8 mouse cellular contexts compared by ENCODE assay signal in the genomic region with DNA sequence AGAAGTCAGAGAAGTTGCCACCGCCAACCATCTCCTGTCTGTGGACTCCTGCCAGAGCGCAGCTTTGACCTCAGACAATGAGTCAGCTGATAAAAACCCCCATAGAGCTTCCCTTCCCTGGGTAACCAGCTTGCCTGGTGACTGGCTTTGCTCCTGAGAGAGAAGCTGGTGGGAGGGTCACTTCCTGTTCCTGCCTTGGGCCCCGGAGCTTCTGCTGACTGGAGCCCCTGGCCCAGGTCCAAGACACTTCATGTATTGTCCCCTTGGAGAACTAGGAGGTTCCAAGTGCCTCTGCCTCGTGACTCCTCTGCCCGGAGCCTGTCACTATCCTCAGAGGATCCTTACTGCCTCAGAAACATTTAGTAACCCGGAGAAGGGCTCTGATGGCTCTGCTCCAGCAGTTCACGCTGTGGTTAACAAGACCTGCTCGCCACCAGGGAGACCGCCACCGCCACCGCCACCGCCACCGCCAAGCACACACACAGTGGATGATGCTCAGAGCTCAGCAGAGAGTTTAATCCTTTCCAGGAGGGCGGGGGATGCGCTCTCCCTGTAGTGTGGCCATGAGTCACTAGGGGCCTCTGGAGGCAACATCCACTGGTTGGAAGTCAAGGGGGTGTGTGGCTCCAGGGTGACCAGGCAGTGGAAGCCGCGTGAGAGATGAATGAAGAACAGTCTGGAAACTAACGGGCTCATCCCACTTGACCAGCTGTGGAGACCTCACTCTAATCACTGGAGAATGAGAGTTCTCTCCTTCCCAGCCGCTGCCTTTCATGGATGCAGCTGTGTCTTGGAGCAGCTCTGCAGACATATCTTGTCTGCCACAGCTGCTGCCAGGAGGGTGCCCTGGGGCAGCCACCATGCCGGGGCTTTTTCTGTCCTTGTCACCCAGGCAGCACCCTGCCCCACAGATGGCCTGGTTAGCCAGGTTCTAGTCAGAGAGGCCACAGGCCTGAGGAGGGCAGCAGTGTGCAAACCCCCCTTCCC. TPM values are rescaled to one million over a fixed set of nuclear protein-coding genes. Genes with fewer than 3 reads are reported as not detected.
DNase-seq lines count a peak whose midpoint lies in the region; ATAC-seq lines count a peak whose summit lies in the region.

No protein-coding gene starts in this region.

- peaks cover 34% of the 10 kb centered on the region for H3K36me3 ChIP-seq in limb, embryonic 12.5 days
- H3K36me3 ChIP-seq in midbrain, embryonic 12.5 days, result peaks cover 35% of the 10 kb centered on the region

- no peaks in the 10 kb centered on the region for H3K27me3 ChIP-seq in limb, embryonic 12.5 days
- no peaks in the 10 kb centered on the region; the same call in 1 of the 2 replicates for H3K27me3 ChIP-seq in midbrain, embryonic 12.5 days

- peaks cover 69% of the 10 kb centered on the region for H3K4me1 ChIP-seq in limb, embryonic 12.5 days (replicated peaks)
- peaks cover 77% of the 10 kb centered on the region for H3K4me1 ChIP-seq in midbrain, embryonic 12.5 days

- no peak overlapping the region for H3K4me3 ChIP-seq in limb, embryonic 12.5 days (replicated peaks)
- H3K4me3 ChIP-seq in midbrain, embryonic 12.5 days, result no peak overlapping the region

- WGBS in limb, embryonic 12.5 days, result 23% methylated on average over 20 of the region's 20 CpGs
- 9% methylated on average over 20 of the region's 20 CpGs for WGBS in midbrain, embryonic 12.5 days

- no peak overlapping the region for H3K9ac ChIP-seq in limb, embryonic 12.5 days (replicated peaks)
- H3K9ac ChIP-seq in midbrain, embryonic 12.5 days (replicated peaks), result no peak overlapping the region; the same call in 1 of the 2 replicates

- DNase-seq in thymus, postnatal 0 days (ENCODE audit: low spot score), result peak; percentile 41
- no peak for DNase-seq in thymus, postnatal 14 days
- DNase-seq in cerebellum, postnatal 25 days, result peak; percentile 74 to 76
- peak; percentile 75 to 81 for DNase-seq in gastrocnemius, postnatal 36 days
- peak; percentile 87 for DNase-seq in skeletal muscle tissue, adult 2 months (ENCODE audit: low read depth, low spot score)

- intact Hi-C loops in gastrocnemius, postnatal 36 days (cut with DNase I), result no loop called here

- H3K4me2 ChIP-seq in limb, embryonic 12.5 days, result peak overlapping the region; percentile 22
- peak overlapping the region; percentile 15 for H3K4me2 ChIP-seq in midbrain, embryonic 12.5 days (replicated peaks)

- peak overlapping the region; percentile 81 for H3K27ac ChIP-seq in limb, embryonic 12.5 days
- peak overlapping the region; percentile 88 for H3K27ac ChIP-seq in midbrain, embryonic 12.5 days (replicated peaks)

- peak; percentile 52 for ATAC-seq in inflammation-experienced regulatory T-cells, adult 6 months
- no peak for ATAC-seq in limb, embryonic 12.5 days (ENCODE audit: insufficient number of reproducible peaks, insufficient read depth, low FRiP score, low TSS enrichment, low read depth)
- peak; percentile 46 for ATAC-seq in midbrain, embryonic 12.5 days (ENCODE audit: low FRiP score, low read depth)

- no peaks in the 10 kb centered on the region for H3K9me3 ChIP-seq in limb, embryonic 12.5 days
- H3K9me3 ChIP-seq in midbrain, embryonic 12.5 days, result no peaks in the 10 kb centered on the region

RNA-seq across cellular contexts. Expression of gene Gins2, which starts 25.0 kb away (rescaled TPM):
- 60.0 and 77.9 TPM in 2 replicates for polyA plus RNA-seq in thymus, postnatal 0 days (2015; fragmentation: Nextera tagmentation; extraction: Ambion mirVana)
- total RNA-seq in gastrocnemius, postnatal 36 days (2021), result under 1 TPM; 0.66 to 0.94 TPM
- 10 to 100 TPM in 2 of 3 experiments, 1 to 10 TPM in 1; 9.6 to 54.3 (median 13.6) TPM for polyA plus RNA-seq in inflammation-experienced regulatory T-cells, adult 6 months (2017; shearing (Covaris generic))
- 111 and 113 TPM in 2 replicates for polyA plus RNA-seq in limb, embryonic 12.5 days (2016; fragmentation: Nextera tagmentation; extraction: Ambion mirVana)
- 73.7 and 84.8 TPM in 2 replicates for polyA plus RNA-seq in midbrain, embryonic 12.5 days (2016; fragmentation: Nextera tagmentation; extraction: Ambion mirVana)
